Mouse (Mus musculus): Measurements from ENCODE around the gene Utp4.
A peak's percentile ranks its signal among the peaks of the same experiment; 100 is the strongest.
"Not testable (repeated sequence)": the region's sequence is repeated elsewhere in the genome, so short reads cannot be mapped to it uniquely, and the experiment has no call there.

The Utp4 gene

DNA sequence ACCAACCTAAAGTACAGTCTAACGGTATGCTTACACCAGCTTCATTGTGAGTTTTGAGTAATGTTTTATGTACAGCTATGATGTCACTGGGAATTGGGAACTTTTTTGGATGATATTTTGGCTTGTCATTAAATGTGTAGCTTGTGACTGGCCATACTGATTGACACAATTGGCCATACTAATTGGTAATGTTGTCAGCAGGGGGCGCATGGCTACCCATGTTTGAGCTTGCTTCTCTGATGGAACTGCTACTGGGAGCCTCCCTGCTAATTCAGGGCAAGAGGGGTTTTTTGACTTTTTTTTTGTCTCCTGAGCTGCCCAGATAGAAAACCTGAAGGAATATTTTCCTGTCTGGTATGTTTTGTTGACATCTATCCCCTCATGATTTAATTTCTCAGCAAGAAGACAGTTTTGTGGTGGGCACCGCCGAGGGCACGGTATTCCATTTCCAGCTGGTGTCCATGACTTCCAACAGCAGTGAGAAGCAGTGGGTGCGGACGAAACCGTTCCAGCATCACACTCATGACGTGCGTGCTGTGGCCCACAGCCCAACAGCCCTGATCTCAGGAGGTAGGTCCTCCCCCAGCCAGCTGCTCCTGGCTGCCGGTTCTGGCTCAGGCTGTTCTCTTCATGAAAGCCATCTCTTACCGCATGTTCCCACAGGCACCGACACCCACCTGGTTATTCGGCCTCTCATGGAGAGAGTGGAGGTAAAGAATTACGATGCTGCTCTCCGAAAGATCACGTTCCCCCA, 12.5 kb downstream of the Utp4 start:
- peak; percentile 57 for DNase-seq

DNA sequence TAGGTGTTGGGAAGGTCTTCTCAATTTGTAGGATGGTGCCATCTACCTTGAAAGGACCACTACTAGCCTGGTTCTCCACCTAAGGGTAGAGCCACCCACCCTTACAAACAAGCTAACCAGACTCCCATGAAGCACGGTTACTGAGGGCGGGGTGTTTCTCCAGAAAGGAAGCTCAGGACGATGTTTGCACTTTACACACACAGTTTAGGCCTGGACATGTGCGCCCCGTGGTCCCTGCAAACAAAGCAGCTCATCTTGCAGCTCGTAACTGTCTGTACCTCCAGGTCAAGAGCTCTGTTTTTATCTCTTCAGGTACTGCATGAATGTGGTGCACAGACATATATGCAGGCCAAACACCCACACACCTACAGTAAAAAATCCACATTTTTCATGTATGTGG, 13.2 kb downstream of the Utp4 start:
- no peak for DNase-seq

DNA sequence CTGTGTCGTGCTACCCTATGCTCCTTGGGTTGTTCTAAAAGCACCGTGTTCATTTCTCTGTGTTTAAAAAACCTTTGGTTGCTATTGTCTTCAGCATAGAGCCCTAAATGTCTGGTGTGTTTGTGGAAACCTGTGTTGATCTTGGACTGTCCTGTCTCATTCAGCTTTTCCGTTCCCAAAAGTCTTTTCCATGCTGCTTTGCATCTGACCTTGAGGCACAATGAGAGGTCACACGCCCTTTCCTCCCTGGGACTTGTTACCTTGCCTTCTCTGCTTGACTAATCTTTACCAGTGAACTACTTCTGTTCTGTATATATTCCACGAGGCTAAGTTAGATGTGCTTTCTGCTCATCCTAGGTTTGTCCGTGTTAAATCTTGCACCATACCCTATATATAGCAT, 14.0 kb downstream of the Utp4 start:
- no peak for DNase-seq

DNA sequence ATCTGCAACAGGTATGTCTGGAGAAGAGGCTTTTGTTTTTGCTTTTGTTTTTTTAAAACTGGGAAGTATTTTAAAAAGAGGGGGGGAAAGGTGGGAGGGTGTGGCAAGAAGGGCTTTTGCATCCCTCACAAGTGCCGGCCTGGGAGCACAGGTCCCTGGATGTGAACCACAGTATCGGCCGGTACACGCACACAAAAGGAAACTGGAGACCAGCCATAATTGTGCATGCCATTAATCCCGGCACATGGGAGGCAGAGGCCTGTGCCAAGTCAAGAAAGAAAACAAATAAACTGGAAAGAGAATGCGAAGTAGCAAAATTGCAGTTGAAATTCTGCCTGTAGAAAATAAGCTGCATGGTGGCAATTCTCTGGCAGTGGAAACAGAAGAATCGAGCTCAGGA, 14.9 kb downstream of the Utp4 start:
- DNase-seq: no peak

DNA sequence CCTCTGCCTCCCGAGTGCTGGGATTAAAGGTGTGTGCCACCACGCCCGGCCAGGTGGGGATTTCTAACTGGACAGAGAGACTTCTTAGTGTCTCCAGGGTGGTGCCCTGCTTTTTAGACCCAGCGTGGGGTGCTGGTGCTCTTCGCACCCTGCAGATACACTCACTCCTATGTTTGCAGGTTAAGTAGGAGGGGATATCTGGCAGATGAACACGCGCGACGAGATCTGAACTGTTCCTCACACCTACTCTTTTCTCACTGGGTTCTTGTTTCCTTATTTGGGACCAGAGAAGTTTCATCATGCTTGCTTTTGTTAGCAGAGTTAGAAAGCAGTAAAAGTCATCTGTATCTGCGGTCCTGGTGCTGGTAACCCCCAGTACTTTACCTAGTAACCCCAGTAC, 20.2 kb downstream of the Utp4 start:
- DNase-seq: no peak

DNA sequence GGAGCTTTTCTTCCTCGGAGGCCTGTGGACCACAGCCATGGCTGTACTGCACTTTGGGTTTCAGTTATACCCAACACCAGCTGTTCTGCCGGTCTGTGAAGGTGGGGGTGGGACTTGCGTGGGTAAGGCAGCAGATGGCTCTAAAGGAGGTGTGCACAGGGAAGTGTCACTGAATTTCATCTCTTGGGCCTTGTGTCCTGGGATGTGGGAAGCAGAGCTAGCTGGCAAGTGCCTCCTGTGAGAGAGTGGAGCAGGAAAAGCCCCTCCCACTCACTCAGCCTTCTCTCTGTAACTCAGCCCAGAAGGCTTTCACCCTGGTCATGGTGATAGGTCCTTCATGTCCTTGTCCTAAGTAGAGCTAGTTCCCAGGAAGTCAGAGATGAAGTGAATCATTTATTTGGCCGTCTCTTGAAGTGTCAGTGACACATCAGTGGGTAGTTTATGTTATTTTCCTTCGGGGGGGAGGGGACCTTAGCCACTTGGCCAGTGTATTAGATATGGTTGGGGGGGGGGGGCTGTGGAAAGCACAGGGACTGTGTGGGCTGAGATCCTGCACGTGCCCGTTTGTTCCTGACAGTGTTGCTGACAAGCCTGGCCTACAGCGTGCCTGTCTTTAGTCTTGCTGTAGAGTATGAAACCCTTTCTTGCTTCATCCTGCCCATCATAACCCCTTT, 26.4 kb downstream of the Utp4 start:
- DNase-seq: no peak

DNA sequence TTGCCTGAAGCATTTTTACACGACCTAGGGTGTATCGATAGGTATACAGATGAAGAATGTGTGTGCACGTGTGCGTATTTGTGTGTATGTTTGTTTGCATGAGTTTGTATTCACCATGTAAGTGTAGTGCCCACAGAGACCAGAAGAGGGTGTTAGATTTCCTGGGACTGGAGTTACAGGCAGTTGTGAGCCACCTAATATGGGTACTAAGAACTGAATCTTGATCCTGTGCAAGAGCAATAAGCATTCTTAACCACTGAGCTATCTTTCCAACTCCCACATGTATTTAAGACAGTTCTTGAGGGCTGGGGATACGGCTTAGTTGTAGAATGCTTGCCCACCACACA, 26.9 kb downstream of the Utp4 start:
- DNase-seq: no peak

DNA sequence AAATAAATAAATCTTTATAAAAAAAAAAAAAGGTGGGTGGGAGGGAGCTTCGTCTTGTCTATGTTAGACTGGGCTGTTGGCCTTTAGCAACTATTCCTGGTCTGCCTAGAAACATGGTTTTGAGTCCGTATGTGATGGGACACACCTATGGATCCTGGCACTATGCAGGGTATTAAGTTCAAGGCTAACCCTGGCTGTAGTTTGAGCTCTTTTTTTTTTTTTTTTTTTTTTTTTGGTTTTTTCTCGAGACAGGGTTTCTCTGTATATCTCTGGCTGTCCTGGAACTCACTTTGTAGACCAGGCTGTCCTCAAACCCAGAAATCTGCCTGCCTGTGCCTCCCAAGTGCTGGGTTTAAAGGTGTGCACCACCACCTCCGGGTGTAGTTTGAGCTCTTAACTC, 30.6 kb downstream of the Utp4 start:
- no peak for DNase-seq

DNA sequence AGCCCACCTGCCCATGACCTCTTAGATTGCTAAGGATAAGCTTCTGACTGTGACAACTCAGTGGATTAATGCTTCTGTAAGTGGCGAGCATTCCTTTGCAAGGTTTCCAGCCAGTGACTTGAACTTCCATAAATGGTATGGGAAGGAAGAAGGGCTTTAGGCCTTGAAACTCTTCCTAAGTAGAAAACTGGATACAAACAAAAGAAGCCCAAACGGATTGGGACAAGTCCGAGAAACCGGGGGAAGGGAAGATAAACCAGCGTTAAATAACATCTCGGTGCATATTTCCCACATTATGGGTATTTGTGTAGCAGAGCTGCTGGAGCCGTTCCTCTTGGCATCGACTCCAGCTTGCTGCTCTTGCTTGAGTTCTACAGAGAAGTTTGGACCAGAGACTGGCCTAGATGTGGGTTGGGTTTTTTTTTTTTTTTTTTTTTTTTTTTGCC, 31.5 kb downstream of the Utp4 start:
- no peak for DNase-seq

DNA sequence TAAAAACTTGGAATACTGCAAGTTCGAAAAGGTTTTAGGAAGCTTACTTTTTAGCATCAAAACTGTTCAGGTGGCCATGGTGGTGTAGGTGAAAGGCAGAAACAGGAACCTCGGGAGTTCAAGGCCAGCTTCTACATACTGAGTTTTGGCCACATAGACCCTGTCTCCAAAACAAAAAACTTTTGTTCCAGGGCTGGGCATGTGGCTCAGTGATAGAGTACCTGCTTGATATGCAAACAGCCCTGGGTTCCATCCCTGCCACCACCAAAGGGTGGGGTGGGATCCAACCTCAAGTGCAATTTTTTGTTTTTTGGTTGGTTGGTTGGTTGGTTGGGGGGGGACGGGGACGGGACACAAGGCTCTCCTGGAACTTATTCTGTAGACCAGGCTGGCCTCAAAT, 32.0 kb downstream of the Utp4 start:
- DNase-seq: no peak

DNA sequence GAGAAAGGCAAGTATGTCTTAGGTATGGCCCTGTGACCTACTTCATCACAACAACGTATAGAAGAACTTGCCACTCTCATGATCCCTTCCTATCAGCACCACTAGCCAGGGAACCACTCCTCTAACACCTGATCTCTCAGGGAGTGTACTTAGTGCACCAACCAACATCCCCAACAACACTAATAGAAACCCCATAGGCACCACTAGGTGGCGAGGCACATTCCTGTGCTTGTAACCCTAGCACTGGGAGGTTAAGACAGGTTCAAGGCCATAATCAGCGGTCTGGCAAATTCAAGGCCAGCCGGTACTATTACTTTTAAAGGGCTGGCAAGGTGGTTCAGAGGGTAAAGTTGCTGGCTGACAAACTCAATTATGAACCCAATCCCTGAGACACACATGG, 33.8 kb downstream of the Utp4 start:
- no peak for DNase-seq

DNA sequence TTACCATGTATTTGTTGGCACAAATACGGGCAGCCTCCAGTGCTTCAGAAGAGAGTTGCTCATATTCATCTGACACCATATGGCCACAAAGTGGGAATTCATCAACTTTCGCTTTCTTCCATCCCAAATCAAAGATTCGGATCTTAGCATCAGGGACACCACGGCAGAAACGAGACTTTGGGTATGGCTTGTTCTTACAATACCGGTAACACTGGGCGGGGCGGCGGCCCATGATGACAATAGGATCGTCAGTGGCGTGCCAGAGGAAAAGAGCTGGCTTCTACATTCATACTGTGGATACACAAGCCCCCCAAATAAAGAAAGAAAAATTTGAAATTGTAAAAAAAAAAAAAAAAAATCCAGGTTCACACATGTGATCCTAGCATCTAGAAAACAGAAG, 34.7 kb downstream of the Utp4 start:
- not testable (repeated sequence) for DNase-seq

DNA sequence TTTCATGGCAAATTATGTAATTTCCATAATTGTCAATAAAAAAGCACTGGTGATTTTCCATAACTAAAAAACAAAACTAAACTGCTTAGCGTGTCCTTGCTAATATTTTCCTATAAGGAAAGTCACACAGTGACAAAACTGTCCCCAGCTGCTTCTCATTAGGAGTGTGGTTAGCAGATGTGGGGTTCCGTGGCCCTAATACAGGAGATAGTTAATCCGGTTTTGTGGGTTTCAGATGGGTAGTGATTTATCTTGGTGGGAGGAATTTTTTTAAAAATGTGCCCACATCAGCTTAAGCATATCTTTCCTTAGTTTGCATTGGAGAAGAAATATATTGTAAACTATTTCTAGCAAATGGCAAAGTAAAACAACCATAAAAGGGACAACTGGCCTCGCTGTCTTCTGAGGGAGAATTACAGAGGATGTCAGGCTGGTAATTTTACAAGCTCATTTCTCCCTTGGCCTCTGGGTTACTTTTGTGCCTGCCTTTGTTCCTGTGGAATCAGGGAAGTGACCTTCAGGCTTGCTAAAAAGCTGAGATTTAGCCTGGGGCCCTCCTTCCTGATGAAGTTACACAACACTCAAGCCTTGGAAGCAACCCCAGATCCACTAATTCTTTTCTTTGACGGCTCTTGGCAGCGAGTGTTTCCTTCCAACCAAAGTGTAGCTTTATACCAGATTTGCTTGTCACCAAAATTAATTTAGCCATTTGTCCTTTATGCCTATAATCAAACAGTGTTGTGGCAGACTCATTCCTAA, 35.9 kb downstream of the Utp4 start:
- DNase-seq: no peak

DNA sequence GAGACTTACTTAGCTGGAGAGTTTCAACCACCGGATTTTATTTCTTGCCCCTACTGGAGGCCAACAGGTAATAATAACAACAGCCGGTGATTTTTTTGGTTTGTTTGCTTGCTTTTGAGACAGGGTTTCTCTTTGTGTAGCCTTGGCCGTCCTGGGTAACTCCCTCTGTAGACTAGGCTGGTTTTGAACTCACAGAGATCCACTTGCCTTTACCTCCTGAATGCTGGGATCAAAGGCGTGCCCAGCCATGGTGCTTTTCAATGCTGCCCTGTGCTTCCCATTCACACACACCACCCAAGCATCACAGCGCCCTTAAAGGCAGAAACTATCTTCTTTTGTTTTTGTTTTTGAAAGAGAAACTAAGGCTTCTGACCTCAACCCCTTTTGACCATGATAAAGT, 36.5 kb downstream of the Utp4 start:
- DNase-seq: no peak

DNA sequence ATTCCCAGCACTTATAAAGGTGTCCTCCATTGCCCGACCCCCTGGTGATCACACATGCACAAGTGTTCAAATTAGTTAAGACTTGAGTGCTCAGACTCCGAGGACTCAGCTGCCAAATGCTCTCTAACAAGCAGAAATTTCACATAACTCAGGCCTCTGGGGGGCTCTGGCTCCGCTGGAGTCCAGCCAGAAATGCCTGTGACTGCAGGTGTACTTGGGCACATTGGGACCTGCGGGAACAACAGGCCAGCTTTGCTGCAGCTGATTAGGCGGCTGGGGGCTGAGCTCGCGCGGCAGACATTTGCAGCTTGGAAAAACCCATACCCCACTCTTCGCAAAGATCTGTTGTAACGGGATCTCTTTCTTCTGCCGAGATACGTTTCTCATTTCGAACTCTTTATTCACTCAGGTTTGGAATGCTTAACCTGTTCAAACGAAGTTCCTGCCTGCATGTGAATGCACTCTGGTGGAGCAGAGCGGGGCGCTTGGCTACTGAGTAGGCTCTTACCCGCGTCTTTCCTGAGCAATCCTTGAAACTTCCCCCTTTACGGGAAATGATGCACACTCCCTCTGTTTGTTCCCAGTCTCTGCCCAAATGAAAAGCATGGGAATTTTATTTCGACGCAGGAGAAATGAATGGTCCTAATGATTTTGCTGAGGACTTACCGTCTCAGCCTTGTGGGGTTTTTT, 39.1 kb downstream of the Utp4 start:
- peak; percentile 21 for DNase-seq

DNA sequence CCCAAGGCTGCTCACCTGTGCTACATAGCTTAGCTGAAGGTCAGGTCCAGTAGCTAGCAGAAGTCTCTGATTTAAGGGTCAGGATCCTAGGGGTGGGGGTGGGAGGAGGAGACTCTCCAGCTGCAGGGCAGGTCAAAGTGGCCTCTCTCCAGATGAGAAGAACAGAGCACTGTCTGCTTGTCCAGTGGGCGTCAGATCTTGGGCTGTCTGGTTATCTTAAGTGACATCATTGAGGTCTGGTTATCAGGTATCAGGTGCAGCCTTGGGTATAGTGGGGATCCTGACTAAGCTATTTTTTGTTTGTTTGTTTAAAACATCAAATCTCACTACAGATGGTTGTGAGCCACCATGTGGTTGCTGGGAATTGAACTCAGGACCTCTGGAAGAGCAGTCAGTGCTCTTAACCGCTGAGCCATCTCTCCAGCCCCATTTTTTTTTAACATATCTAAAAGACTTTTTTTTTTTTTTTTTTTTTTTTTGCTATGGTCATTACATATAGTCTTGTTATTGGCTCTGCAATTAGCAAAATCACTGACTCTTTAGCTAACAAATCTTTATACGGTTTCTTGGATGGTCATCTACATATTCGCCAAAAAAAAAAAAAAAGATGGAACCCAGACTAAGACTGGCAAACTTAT, 40.2 kb downstream of the Utp4 start:
- DNase-seq: no peak

DNA sequence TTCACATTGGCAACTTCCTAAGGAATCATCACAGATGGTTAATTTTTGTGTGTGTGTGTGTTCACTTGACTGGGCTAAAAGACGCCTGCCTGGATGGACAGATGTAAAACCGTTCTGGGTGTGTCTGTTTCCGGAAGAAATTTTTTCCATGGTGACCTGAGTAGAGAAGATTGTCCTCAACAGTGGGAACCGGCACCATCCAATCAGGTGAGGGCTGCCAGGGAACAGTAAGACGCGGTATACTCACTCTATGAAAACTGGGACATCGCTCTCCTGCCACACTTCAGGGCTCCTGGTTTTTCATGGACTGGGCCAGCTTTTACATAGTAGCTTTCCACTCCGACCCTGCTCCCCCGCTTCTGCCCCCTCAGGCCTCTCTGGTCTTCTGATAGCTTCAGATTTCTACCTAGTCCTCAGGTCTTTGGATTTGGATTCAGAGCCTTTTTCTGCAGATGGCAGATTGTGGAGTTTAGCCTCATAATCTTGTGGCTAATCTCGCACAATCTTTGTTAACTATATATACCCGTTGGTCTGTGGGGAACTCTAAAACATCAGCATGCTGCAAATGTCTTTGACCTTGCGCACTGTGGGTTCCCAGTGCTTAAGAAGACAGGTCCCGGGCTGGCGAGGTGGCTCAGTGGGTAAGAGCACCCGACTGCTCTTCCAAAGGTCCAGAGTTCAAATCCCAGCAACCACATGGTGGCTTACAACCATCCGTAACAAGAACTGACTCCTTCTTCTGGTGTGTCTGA, 41.0 kb downstream of the Utp4 start:
- DNase-seq: no peak

DNA sequence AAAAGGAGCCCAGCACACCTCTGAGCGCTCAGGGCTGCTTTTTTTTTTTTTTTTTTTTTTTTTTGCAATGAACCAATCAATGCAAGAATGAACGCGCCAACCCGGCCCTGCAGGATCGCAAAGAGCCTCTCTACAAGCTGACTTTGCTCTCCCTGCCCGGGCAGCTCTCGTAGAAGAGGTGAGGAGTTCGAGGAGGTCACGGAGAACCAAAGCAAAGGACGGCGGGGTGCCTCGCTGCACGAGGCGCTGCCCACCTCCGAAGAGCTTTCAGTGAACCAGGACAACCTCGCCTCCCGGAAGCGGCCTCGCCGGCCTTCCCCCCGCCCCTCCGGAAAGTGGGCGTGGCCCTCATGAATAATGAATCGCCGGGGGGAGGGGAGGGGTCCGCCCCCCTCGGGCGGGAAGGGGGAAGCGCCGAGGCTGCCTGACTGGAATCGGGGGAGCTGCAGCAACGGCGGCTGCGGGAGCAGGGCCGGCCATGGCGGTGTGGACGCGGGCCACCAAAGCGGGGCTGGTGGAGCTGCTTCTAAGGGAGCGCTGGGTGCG, 42.0 kb downstream of the Utp4 start, which contains the start of gene Sntb2:
Gene Sntb2, plus strand, starts transcription at position 427 of the 546 bp plus-strand sequence.
- DNase-seq: peak; percentile 91

DNA sequence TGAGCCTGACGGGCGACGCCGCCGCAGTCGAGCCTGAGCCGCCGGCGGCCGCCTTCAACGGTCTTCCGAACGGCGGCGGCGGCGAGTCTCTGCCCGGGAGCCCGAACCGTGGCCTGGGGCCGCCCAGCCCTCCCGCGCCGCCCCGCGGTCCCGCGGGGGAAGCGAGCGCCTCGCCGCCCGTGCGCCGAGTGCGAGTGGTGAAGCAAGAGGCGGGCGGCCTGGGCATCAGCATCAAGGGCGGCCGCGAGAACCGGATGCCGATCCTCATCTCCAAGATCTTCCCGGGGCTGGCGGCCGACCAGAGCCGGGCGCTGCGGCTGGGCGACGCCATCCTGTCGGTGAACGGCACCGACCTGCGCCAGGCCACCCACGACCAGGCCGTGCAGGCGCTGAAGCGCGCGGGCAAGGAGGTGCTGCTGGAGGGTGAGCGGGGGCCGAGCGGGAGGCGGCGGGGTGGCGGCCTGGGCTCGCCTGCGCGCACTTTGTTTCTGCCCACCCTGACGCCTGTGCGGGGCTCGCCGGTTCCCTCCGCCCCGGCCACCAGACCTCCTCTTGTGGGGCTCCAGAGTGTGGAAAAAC, 42.6 kb downstream of the Utp4 start:
- peak; percentile 49 for DNase-seq

DNA sequence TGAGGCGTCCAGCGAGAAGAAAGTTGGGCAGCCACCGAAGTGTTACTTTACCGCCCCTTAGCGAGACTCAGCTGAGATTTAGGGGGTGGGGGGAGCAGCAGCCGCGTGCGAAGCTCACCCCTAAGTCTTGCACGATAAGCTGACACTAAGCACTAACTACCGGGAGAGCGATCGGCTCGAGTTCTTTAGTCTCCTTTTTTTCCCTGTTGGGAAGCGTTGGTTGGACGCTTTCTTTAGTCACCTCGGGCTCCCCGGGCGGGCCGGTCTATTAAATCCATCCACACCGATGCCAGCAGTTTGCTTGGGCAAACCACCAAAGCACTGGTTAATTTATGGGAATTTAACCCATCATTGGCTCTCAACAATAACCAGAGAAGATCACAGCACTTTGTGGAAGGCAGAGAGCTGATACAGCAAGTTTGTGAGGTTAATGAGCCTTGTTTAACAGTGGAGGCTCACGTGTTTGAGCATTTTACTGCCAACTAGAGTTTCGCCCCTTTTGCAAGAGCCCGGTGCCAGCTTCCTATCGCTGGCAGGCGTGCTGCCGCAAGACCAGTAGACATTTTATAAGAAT, 43.1 kb downstream of the Utp4 start:
- peak; percentile 27 for DNase-seq
